Mouse (Mus musculus) adrenal gland, postnatal 10 days (tissue): ENCODE measurements around the gene Frat1. TPM values are rescaled to one million over a fixed set of nuclear protein-coding genes. Genes with fewer than 3 reads are reported as not detected.

Experiments used
- DNase-seq: peaks from one replicate; pipeline ENCODE4 v3.0.0; 2021; ENCODE audit warnings: mixed read lengths
- total RNA-seq, 2 experiments: library from RNA; stranded (reverse); gene quantifications; 2 replicates each; pipeline ENCODE4 v1.2.3; 2021

Gene Frat1
- total RNA-seq, 2 experiments from 2014 or later = 8.6 to 11.7 TPM

DNA sequence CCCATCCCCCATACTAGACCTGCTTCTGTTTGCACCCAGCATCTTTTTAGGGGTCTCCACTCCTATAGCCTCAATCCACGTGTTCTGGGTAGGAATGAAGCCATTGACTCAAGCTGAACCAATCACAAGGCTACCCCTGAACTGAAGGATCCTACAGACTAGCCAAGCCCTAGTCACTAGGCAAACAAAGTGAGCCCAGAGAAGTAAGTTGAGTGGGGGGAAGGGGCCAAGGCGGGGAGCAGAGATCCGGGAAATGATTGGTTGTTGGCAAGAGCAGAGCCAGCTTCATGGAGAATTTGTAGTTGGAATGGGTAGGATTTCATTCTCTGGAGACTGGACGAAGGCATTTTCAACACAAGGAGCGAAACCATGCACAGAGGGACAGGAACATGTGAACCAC lies 12.9 kb upstream of the Frat1 start:
- DNase-seq = peak; percentile 50

DNA sequence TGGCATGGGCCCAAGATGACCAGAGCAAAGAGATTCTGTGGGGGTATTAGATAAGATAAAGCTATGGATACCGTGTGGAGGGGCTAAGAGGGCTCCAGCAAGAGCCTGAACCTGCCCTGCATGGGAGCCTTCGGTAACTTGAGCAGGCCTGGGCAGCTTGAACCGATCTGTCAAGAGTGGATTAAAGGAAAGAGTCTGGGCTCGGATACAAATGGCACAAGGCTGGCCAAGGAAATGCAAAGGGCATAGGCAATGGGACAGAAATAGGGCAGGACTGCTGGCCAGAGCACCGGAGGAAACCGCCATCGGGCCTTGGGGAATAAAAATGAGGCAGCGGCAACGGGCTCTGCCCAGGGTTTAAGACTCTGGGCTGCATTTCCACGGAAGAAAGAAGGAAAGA lies 12.4 kb upstream of the Frat1 start:
- DNase-seq = peak; percentile 66

DNA sequence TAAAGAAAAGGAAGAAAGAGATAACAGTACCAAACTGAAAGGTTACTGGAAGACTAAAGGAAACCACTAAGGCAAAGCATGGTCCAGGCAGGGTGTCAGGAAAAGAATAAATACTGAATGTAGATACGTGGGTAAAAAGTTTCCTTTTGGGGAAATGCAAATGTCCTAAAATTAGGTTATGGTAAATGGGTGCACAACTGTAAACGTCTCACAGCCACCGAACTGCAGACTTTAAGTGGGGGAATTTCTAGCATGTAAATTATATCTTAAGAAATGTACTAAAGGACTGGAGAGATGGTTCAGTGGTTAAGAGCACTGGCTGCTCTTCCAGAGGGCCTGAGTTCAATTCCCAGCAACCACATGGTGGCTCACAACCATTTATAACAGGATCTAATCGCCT lies 11.0 kb upstream of the Frat1 start:
- no peak for DNase-seq

DNA sequence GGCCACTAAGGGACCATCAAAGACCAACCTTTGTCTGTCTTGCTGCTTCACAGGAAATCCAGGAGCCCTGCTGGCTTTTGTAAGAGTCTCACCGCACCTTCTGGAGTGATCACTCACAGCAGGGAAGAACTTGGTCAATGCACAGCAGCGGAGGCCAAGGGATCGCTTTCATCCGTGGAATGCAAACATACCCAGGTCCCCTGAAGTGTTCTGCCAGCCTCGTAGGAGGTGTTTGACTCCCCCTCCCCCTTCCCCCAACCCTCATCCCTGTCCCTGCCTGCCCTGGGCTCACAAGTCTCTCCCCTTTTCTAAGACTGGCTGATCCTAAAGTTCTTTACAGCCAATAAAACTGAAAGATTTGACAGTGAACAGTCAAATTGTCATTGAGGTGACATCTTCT lies 8.3 kb upstream of the Frat1 start:
- DNase-seq = no peak

DNA sequence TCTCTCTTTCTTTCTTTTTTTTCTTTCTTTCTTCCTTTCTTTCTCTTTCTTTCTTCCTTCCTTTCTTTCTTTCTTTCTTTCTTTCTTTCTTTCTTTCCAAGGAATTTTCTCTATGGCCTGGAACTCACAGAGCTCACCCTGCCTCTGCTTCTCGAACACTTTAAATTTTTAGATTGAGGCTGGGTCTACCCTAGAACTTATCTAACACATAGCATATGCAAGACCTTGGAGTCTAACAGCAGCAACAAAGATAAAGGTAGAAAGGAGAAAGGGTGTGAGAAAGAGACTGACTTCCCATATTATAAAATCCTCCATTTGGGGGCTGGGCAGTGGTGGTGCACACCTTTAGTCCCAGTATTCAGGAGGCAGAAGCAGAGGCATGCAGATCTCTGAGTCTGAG lies 7.2 kb upstream of the Frat1 start:
- DNase-seq = no peak

DNA sequence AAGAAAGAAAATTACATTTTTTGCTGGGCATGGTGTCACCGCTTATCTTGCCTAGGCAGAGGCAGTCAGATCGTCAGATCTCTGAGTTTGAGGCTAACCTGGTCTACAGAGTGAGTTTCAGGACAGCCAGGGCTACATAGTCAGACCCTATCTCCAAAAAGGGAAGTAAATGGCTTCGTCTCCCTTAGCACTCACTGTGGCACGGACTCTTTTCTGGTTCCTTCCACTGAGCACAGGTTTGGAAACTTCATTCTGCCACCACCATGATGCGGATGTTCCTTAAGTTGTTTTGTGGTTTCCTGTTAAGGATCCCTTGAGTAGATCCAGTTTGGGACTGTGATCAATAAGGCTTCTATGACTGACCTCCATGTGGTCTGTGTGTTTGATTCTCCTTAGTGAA lies 4.8 kb upstream of the Frat1 start:
- DNase-seq = no peak

DNA sequence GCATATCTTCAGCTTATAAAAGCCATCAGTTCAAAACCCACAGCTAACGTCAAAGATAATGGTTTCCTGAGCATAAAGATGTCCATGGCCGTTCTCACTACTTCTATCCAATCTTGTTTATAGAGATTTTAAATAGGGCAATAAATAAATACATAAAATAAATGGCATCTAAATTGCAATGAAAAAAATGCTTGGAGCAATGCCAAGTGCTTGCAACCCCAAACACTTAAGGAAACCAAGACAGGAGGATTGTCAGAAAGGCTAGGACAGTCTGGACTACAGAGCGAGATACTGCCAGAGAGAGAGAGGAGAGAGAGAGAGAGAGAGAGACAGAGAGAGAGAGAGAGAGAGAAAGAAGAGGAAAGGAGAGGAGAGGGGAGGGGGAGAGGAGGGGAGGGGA lies 3.2 kb upstream of the Frat1 start:
- no peak for DNase-seq

DNA sequence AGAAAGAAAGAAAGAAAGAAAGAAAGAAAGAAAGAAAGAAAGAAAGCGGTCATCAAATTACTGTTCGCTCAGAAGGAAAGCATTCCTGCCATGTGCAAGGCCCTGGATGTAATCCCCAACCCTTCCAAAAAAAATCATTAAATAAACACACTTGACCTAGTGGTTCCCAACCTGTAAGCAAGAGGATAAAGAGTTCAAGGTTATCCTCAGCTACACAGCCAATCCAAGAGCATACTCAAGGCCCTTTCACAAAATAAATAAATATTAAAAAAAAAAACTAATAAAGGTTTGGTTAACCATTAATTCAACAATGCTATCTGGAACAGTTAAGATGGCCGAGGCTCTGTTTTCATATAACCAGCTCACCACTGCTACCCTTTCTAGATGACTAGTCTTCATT lies 829 bp upstream of the Frat1 start:
- no peak for DNase-seq

DNA sequence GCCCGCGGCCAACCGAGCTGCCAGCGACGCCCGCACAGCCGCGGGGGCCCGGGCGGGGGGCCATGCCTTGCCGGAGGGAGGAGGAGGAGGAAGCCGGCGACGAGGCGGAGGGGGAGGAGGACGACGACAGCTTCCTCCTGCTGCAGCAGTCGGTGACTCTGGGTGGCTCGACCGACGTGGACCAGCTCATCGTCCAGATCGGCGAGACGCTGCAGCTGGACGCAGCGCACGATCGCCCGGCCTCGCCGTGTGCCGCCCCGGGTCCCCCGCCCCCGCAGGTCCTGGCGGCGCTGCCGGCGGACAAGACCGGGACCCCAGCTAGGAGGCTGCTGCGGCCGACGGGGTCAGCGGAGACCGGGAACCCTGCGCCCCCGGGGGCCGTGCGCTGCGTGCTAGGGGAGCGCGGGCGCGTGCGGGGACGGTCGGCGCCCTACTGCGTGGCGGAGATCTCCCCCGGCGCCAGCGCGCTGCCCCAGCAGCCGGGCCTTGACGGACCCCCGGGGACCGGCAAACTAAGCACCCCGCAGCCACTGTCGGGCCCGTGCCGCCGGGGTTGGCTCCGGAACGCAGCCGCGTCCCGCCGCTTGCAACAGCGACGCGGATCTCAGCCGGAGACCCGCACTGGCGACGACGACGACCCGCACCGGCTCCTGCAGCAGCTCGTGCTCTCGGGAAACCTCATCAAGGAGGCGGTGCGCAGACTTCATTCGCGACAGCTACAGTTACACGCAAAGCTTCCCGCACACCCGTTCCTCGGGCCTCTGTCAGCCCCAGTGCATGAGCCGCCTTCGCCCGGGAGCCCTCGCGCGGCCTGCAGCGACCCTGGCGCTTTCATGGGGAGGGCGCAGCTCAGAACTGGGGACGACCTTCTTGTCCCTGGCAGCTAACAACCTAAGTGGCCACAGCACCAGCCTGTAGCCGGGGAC lies 599 bp downstream of the Frat1 start:
- DNase-seq = peak; percentile 61

DNA sequence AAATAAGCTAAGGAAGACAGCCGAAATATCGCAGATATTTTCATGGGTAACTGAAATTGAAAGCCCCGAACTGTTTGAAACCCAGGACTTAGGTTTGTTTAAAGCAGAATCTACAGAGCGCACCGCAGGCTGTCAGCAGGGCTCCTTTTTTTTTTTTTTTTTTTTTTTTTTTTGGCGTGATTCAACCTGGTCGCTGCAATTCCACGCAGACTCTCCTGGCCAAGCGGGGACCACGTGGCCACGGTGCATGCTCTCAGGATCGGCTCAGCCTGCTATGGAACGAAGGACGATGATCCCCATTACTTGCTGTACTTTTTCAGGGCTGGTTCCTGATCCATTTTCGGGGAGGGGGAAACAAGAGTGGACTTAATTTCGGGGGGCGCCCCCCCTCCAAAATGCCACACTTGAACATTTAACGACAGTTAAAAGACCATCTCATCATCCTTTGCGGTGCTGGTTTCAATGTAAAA lies 1.4 kb downstream of the Frat1 start:
- peak; percentile 73 for DNase-seq

DNA sequence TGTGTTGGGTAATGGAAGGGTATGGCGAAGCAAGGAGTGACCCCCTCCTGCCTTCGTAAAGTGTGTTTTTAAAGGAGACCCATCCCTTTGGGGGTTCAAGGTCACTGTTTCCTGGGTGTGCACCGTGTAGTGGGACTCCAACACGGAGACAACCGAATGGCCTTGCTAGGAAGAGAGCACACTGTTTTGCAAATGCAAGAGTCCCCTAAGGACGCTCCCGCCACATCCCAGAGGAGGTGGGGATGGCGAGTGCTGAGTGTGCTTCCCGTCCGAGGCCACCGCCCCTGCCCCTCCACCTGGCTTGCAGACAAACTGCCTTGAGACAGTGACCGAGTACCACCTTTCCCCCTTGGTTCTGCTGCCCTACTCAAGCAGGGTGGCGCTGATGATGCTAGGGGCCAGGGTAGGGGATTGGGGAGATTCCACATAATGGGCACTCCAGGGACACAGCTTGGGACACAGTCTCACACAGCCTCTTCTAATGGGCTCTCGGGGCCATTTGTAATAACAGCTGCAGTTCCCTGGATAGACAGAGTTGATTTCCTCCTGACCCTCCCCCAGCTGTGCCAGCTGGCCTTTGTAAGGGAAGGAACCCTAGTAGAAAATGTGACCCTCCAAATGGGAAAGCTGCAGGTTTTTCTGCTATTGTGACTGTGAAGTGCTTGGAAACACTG lies 2.1 kb downstream of the Frat1 start:
- DNase-seq = peak; percentile 18

DNA sequence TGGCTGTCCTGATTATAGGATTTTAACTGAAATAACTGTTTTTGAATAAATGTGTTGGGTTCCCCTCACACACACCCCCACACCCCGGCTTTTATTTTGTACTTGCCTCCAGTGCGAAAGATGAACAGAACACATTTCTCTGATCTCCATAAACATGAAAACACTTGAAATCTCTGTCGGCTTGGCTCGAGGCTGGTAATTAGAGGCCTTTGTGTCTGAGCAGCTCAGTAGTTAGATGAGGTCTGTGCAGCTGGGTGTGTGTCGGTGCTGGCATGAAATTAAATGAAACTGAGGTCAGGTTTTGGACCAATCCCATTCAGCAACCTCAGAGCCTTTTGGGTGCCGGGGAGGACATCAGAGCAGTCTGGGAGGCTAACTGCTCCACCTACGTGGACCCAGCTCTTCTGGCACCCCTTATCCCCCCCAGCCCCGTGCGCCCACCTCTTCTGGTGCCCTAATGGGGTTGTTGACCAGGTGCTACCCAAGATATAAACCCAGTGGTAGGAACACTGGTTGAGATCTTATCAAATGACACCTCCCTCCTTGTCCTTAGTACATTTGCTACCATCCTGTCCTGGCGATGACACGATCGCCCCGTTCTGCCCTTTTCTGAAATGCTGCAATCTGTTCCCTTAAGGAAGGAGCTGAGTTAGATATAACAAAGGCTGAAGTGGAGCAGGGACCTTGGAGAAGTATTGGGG lies 2.9 kb downstream of the Frat1 start:
- DNase-seq = no peak

DNA sequence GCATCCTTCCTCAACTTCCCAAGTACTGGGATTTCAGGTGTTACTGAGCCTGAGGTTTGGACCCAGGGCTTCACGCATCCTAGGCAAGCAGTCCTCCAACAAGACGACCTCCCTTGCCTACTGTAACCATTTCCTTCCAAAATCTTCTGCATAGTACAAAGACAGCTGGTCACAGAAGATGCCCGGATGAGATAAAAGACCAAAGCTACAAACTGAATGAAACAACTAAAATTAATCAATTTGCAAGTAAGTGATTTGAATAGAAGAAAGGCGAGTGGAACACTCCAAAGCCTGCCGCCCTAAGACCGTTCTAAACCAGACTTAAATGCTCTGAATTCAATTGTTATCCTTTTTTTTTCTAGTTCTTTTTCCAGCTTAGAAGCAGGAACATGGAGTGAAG lies 5.6 kb downstream of the Frat1 start:
- no peak for DNase-seq

DNA sequence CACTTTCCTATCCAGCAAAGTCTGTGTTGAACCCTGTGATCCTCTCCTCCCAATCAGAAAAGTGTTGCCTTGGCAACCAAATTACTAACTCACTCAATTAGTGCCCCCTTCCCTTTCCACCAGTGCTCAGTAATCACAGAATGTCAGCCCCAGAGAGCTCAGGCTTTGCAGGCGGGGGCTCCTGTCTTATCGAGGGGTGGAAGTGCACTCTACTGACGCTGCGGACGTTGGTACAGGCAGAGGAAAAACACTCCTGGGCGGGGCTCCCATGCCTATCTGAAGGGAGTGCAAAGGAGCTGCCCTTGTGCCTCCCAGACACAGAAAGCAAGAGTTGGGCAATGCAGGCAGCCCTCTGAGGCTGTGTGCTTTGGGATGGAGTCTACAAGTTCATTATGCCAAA lies 6.0 kb downstream of the Frat1 start:
- DNase-seq = peak; percentile 63

DNA sequence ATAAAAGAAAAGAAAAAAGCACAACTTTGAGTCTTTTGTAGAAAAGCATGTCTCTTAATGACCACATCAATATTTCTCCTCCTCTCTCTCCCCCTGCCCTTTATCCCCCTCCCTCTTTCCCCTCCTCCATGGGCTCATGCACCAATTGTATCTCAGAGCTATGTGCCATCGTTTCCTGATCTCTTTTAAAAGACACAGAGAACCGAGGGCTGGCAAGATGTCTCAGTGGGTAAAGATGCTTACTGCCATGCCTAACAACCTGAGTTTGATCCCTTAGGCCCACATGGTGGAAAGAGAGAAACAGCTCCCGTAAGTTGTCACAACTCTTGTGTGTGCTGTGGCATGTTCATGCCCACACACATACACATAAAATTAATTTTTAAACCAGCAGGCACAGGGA lies 6.9 kb downstream of the Frat1 start:
- DNase-seq = no peak

DNA sequence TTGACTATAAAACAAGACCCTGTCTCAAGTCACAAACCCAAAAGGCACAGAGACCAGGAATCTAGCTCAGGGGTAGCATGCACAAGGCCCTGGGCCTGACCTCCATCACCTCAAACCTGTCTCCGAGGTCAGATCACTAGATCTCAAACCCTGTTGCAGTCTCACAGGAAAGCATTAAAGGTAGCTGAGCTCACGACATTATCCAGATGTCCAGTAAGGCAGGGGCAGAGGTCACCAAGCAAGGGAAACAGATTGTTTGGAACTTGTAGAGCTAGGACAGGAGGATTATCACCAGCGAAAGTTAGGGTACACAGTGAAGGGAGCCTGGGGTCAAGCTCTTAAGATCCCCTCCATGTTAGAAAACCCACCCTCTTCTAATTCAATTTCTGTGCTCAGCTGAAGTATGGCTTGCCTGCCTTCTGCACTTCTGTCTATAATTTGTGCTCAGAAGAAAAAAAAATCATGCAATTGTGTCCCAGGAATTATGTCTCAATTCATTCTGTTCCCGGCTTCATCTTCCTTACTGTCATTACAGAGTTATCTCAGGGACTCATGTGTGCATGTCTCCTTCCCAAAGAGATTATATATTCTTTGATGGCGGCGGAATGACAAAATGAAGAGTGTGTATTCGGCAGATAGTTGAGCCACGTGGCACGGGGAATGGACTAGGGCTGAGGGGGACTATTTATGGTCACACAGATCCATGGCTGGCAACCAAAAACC lies 7.6 kb downstream of the Frat1 start:
- DNase-seq = no peak

DNA sequence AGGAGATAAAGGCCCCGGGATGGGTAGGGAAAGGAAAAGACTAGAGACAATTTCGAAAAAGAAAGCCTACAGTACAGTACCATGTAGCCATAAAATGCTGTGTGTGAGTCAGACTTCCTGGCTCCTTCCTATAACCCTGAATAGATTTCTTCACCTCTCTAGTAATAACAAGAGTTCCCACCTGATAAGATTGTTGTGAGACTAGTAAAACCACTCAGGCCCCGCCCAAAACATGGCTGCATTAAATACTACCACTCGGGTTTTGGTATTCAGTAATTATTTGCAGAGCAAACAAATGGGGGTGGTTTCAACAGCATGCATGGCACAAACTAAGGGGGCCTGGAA lies 8.1 kb downstream of the Frat1 start:
- DNase-seq = no peak

DNA sequence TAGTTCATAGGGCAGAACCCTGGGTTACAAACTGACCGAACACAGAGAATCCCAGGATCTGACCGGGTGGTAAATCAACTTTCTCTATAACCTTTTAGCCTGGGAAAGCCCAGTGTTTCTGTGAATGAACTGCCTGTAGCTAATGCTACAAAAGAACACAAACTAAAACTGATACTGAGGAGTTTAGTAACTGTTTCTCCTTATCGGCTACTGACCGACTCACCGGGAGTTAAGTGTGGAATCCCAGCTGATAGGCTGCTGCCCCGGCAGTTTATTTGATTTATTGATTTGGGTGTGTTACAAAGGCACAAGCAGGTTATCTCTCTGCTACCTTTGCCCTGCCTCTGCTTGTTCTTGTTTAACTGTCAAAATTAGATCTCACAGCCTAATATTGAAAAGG lies 9.0 kb downstream of the Frat1 start:
- peak; percentile 14 for DNase-seq

DNA sequence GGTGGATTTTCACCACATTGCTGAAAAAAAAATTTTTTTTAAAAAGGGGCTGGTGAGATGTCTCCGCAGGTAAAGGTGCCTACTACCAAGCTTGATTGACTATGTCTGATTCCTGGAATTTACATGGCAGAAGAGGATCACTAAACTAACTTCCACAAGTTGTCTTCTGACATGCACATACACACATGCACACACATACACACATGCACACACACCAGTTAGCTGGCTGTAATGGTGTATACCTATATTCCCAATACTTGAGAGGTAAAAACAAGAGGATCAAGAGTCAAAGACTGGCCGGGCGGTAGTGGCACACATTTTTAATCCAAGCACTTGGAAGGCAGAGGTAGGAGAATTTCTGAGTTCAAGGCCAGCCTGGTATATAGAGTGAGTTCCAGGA lies 9.9 kb downstream of the Frat1 start:
- DNase-seq = no peak

DNA sequence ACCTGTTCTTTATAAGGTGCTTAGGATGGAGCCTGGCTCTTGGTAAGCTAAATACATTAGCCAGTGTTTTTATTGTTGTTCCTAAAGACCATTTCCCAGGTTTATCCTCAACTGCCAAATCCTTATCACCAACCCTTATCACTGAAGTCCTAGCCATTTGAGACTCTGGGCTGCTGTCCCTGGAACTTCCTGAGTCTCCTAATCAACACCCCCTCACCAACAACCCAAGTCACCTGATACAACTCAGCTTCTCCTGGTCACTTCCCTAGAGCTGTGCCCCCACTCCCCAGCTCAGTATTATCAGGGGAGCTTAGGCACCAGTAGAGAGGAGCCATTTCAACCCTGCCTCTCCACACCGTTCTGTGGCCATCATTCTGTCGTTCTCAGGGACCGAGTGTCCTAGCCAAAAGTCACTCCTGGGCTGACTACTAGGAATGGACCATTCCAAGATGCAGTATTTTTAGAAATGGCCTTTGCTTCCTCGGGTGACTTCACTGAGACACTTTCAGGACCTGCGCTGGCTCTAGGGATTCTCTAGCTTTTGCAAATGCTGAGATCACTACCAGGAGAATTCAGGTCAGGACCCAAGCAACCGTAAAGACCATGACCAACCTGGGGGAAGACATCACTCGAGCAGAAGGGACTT lies 11.5 kb downstream of the Frat1 start:
- no peak for DNase-seq

DNA sequence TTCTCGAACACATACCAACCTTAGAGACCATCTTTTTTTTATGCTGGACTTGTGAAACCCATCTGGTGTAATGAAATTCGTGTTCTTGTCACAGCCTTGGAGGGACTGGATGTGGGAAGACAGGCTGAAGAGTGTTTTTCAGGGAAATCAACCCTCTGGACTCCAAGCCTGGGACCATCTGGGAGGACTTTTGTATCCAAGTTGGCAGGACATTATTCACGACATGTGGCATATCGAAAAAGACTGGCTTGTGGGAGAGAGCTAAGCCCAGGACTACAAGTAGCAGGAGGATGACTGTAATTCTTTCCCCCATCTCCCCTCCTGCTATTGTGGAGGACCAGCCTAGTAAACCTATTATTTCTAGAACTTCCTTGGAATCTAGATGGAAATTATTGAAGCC lies 12.4 kb downstream of the Frat1 start:
- no peak for DNase-seq

DNA sequence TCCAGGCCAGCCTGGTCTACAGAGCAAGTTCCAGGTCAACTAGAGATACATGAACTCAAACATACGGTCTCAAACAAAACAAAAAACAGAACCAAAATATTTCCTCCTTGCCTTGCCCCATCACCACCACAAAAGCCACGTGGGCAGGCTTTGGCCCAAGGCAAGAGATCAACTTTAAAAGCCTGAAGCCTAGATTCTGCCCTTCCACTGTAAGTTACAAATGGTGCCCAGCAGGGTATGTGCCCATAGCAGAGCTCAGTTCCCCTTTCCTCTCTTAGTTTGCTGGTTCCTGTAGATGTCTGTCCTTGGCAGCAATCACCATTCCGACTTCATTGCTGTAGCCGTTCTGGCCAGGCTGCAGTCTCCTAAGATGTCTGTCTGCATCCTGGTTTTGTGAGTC lies 12.9 kb downstream of the Frat1 start:
- DNase-seq = no peak
